Mouse (Mus musculus) heart, adult 2 months (tissue): Measurements from ENCODE around the gene Pde4d.

Experiments
- CTCF ChIP-seq: fragments of 200-600 bp; IDR thresholded peaks from 2 replicates; pipeline ENCODE4 v1.8.1; 2022; ENCODE audit warnings: antibody characterized with exemption, mild to moderate bottlenecking, moderate library complexity
- POLR2A ChIP-seq: fragments of 200-500 bp; IDR thresholded peaks from 2 replicates; pipeline ENCODE4 v1.6.1; 2011; ENCODE audit warnings: mild to moderate bottlenecking, low read depth, low read length, control low read depth; ENCODE audit not compliant: insufficient read depth

- TF ChIP-seq POLR2A (no peak), CTCF (no peak)
Observed at GRCm38 (mm10) chr13:108819846-108820408, 370.2 kb downstream of the Pde4d start.
